Mouse (Mus musculus) mature B cell (primary cell): ENCODE results near the gene Pax3.

Experiments
- in situ Hi-C: fragments of 300-500 bp; cut with MboI; formaldehyde crosslinking; loops from 2 replicates; pipeline ENCODE4 v1.14.3; 2019

The Pax3 gene

GRCm38 (mm10) chr1:78196751-78197311, at the start of gene Pax3:
Pax3 (minus strand) TSS chr1:78197134.
- in situ Hi-C loops = no loop called here

GRCm38 (mm10) chr1:78234306-78234705, 37.4 kb upstream of the Pax3 start:
- in situ Hi-C loops = no loop called here

DNA sequence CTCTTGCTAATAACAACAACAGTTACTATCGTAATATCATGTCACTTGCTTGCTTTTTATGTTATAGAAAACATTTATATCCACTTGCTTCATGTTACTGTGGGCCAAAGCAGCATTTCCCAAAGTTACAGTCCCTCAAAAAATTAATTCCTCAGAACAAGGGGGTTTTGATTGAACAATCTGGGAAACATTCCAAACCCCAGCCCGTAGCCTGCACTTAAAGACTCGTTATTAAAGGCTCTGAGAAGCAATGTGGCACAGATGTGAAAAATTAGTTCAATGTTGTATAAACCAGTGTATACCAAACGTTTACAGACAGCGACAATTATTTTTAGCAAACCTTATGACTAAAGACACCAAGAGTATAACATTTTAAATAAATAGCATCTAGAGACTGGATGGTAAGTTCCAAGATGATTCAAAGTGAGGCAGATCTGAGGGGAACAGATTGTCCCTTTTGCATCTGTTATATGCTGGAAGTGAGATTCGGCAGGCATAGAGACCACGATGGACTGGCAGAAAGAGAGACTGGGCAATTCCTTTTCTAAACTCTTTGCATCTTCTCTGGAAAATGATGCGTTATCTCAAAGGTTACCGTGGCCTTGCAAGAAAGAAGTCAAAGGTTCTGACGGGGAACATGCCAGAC, 35.1 kb upstream of the Pax3 start:
- in situ Hi-C loops = no loop called here

DNA sequence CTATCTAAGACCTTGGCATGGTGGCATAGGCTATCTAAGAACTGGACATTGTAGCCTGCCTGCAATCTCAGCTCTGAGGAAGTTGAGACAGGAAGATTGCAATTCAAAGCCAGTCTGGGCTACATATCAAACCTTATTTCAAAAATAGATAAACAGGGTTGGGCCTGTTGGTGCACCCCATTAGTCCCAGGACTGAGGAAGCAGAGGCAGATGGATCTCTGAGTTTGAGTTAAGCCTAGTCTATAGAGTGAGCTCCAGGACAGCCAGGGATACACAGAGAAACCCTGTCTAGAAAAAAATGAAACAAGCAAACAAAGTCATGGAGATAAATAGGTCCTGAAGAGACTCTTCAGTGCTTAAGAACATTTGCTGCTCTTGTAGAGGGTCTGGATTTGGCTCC, 32.9 kb upstream of the Pax3 start:
- in situ Hi-C loops = no loop called here

- in situ Hi-C loops = no loop called here
Observed at GRCm38 (mm10) chr1:78228771-78229170, 31.8 kb upstream of the Pax3 start.

GRCm38 (mm10) chr1:78218057-78218780, 21.3 kb upstream of the Pax3 start:
- in situ Hi-C loops = no loop called here

DNA sequence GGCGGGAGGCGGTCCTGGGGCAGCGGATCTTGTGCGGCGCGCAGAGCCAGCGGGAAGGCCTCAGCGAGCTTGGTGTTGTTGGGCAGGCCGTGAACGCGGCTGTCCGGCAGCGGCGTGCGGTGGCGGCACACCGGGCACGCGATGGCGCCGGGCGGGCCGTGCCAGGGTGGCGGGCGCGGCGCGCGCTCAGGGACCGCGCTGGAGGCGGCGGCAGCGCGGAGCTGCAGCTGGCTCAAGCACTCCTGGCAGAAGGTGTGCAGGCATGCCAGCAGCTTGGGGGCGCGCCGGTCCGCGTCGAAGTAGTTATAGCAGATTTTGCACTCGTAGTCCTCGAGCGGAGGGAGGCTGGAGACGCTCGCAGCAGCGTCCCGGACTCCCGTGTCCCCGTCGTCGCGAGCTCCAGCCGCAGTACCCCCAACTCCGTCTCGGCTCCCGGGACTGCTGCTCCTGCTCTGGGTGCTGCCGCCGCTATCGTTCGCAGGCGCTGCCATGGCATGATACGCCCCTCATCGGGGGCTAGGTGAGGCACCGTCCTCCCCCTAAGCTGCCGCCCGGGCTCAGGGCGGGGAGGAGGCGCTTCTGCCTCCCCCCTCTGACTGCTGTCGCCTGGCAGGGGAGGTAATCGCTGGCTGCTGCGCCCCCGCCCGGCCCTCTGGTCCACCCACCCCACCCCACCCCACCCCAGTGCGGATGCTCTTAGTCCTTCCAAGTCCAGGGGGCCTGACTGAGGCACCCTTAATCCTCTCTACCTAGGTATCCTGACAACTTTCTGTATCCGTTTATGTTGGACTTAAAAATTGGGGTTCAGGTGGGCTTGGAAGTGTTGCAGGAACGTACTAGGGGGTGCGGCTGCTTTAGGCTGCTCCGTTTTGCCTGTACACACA, 20.5 kb upstream of the Pax3 start:
- in situ Hi-C loops = no loop called here

GRCm38 (mm10) chr1:78216509-78217141, 19.7 kb upstream of the Pax3 start:
- in situ Hi-C loops = no loop called here

DNA sequence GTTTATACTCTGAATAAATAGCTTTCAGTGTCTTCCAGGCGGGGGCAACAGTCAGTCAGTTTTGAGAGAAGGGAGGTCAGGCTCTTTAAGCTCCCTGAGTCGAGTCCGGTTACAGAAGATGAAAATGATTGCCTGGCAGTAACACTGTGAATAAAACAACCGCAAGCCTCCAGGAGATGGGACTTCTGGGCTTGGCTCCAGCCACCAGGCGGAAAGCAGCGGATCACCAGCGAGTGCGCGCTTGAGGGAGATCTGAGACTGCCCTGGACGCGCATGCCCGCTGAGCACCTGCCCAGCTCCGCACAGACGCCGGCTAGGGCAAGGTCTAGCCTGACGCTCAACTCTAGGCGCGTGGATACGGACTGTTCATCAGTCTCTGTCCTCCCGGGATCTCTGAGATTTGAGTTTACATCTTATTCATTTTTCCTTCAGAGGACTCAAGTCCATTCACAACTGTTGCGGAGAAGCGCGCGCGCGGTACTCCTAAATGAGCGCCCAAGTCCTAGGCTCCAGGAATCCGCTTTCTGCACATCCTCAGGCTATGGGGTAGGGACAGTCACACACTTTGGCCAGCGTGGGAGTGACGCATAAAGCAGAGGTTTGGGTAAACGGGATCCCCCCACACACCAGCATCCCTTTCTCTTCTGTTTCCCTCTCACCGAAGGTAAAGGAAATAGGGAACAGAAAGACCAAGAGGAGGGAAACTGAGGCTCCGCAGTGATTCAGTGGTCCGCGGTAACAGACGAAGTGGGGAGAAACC, 19.0 kb upstream of the Pax3 start:
- in situ Hi-C loops = no loop called here

DNA sequence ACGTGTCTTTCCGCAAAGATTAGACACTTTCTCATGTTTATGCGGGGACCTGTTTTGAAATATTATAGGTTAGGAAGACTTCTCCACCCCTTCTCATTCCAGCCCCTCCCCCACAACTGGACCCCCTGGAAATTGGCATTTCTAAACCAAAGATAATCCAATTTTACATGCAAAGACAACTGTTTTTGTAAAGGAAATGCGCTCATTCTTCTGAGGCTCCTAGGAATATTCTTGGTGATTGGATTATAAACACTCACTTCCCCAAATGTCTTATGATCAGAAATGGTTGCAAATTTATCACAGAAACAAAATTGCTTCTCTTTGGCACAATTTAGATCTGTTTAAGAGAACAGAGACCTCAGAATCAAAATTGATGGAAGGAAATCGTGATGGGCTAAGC, 14.1 kb upstream of the Pax3 start:
- in situ Hi-C loops = no loop called here

DNA sequence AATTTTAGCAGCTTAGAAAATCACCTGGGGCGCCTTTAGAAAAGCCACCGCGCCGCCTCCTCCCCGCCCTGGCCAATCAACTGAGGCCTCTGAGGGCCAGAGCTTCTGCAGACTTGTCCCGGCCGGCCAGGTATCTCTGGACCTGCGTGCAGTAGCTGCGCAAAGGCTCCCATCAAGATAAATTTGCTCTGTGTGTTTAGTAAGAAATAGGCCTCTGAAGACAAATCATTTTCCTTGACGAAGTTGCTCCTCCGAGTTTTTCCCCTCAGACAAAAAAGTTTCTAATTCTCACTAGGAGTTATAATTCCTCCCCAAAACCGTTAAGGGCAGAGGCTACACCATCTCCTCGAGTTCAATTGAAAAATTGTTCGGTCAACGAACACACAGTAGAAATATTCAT, 13.6 kb upstream of the Pax3 start:
- in situ Hi-C loops = no loop called here

- in situ Hi-C loops = no loop called here
Observed at GRCm38 (mm10) chr1:78208281-78208814, 11.4 kb upstream of the Pax3 start.

GRCm38 (mm10) chr1:78204341-78204740, 7.4 kb upstream of the Pax3 start:
- in situ Hi-C loops = no loop called here

DNA sequence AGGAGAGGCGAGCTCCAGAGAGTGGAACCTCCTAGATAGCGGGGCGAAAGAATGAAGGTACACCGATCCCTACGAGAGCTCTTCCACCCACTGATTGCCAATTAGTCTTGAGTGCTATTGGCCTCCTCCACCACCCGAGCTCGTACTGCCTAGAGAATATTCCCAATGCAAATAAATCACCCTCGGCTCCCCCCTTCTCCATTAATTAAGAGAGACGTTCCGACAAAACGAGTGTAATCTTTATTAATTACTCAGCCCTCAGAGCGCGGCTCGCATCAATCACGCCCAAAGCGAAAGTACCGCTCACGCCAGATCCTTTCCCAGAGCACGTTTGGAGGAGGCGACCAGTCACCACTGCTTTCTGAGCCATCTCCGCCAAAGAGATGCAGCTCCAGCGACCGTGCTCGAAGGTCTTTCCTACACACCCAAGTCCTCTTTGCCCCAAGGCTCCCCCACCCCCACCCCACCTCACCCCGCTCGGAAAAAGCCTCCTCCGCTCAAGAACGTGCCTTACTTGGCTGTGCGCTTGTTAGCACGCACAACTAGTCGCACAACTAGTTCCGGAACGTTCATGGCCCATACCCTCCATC, 6.8 kb upstream of the Pax3 start:
- in situ Hi-C loops = no loop called here

- in situ Hi-C loops = no loop called here
Observed at GRCm38 (mm10) chr1:78203086-78203614, 6.2 kb upstream of the Pax3 start.

- in situ Hi-C loops = no loop called here
Observed at GRCm38 (mm10) chr1:78202466-78203085, 5.6 kb upstream of the Pax3 start.

DNA sequence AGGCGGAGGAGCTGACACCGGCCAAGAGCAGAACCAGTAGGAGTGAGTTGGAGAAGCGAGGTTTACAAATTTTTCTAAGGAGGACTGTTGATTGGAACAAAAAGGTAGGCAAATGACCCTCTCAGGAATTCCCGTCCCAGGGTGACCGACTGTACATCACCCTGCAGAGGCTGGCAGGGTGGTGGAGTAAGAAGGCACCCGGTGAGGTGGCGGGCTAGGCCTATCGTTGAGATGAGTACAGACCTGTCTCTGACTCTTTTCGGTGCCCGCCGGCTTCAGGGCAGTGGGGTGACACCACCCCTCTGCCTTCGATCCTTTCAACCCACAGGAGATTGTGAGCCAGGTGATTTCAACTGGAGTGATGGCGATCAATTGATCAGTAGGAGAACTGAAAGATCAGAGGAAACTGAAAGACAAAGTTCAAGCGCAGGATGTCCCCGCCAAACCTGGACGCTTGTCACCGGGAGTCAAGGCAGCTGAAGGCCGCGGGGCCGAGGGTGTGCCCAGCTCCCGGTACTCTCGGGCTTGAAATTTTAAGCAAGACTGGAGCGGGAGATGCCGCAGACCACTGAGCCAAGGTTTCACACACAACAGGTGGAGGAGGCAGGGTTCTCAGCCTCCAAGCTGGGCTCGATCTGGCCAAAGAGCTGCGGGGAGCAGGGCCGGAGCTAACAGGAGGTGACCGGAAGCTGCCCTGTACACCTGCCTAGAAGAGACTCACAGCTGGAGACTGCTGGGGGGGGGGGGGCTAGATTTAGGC, 4.5 kb upstream of the Pax3 start:
- in situ Hi-C loops = no loop called here

DNA sequence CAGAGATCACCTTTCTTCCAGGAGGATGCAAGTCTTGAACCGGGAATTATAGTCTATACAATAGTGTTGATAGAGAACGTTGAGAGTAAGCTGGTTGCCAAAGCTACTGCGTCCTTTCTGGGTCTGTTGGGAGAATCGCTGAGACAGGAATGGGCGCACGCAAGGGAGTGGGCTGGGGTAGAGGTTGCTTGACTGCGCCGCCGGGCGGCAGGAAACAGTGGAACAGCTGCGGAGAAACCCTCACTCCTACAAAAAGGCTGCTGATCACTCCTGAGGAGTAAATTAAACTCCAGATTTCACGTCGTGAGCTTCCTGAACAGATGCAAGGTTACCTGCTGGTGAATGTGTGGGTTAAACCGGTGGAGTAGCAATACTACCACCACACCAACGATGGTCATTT, 3.3 kb upstream of the Pax3 start:
- in situ Hi-C loops = no loop called here

DNA sequence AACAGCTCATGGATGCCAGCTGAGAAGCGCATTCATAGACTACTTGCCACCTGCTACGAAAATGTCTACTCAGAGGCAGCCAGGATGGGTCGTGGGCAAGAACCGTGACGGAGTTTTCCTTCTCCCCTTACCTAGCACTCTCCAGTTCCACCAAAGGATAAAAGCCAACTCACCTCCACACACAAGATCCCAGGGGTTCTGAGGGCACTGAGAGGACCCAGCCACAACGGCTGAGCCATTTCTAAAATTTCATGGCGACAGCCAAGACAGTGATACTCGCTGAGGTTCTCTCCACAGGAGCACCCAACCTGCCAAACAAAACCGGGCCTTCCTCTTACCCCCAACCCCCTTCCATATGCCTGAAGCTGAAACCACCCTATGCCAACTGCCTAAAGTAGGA, 2.3 kb upstream of the Pax3 start:
- in situ Hi-C loops = no loop called here
